Mouse (Mus musculus): ENCODE measurements around the gene Cfap157.

Gene Cfap157

GRCm38 (mm10) chr2:32750887-32751664 is 33.2 kb downstream of the Cfap157 start:
- DNase-seq (ENCODE audit: low read depth, low spot score), result no peak

- DNase-seq (ENCODE audit: low read depth, low spot score), result no peak
Measured at GRCm38 (mm10) chr2:32750199-32750598, 34.0 kb downstream of the Cfap157 start.

- no peak for DNase-seq (ENCODE audit: low read depth, low spot score)
Measured at GRCm38 (mm10) chr2:32749082-32749481, 35.1 kb downstream of the Cfap157 start.

- no peak for DNase-seq (ENCODE audit: low read depth, low spot score)
Measured at GRCm38 (mm10) chr2:32744272-32744982, 39.8 kb downstream of the Cfap157 start.

GRCm38 (mm10) chr2:32742173-32742531 is 42.1 kb downstream of the Cfap157 start:
- no peak for DNase-seq (ENCODE audit: low read depth, low spot score)

- no peak for DNase-seq (ENCODE audit: low read depth, low spot score)
Measured at GRCm38 (mm10) chr2:32741273-32742172, 42.7 kb downstream of the Cfap157 start.

- DNase-seq (ENCODE audit: low read depth, low spot score), result no peak
Measured at GRCm38 (mm10) chr2:32740916-32741272, 43.3 kb downstream of the Cfap157 start, which contains the start of gene 6330409D20Rik. TSS of gene 6330409D20Rik (minus strand) at chr2:32741016.

- DNase-seq (ENCODE audit: low read depth, low spot score), result no peak
Measured at GRCm38 (mm10) chr2:32739311-32739710, 44.9 kb downstream of the Cfap157 start.

GRCm38 (mm10) chr2:32737008-32737407 is 47.2 kb downstream of the Cfap157 start:
- DNase-seq (ENCODE audit: low read depth, low spot score), result no peak

GRCm38 (mm10) chr2:32736306-32736829 is 47.9 kb downstream of the Cfap157 start:
- no peak for DNase-seq (ENCODE audit: low read depth, low spot score)

GRCm38 (mm10) chr2:32734933-32735332 is 49.3 kb downstream of the Cfap157 start:
- no peak for DNase-seq (ENCODE audit: low read depth, low spot score)

- no peak for DNase-seq (ENCODE audit: low read depth, low spot score)
Measured at GRCm38 (mm10) chr2:32734480-32734879, 49.7 kb downstream of the Cfap157 start.

GRCm38 (mm10) chr2:32732695-32733094 is 51.5 kb downstream of the Cfap157 start:
- DNase-seq (ENCODE audit: low read depth, low spot score), result no peak

- DNase-seq (ENCODE audit: low read depth, low spot score), result no peak
Measured at GRCm38 (mm10) chr2:32731911-32732310, 52.3 kb downstream of the Cfap157 start.

- no peak for DNase-seq (ENCODE audit: low read depth, low spot score)
Measured at GRCm38 (mm10) chr2:32730854-32731253, 53.4 kb downstream of the Cfap157 start.

- no peak for DNase-seq (ENCODE audit: low read depth, low spot score)
Measured at GRCm38 (mm10) chr2:32729547-32729946, 54.7 kb downstream of the Cfap157 start.

GRCm38 (mm10) chr2:32728463-32728862 is 55.8 kb downstream of the Cfap157 start:
- DNase-seq (ENCODE audit: low read depth, low spot score), result no peak

GRCm38 (mm10) chr2:32727435-32727834 is 56.8 kb downstream of the Cfap157 start:
- DNase-seq (ENCODE audit: low read depth, low spot score), result no peak
